ENCODE assay signal across 19 mouse cellular contexts in genomic region chr6:53815691-53816090, GRCm38 (mm10). TPM values are rescaled to one million over a fixed set of nuclear protein-coding genes. Genes with fewer than 3 reads are reported as not detected.
DNase-seq lines count a peak whose midpoint lies in the region; ATAC-seq lines count a peak whose summit lies in the region.
"Had no signal": no experiment of that assay in that cellular context is flagged by ENCODE, and none has a peak within 500 bp of the region (broad histone marks: within the 10 kb centered on the region; RNA-seq: fewer than 3 reads in every experiment).

No protein-coding gene starts in this region.

- ATAC-seq in kidney, embryonic 16.5 days (ENCODE audit: low FRiP score, low TSS enrichment) = no peak
- ATAC-seq in lung, embryonic 16.5 days (ENCODE audit: low read depth) = peak; percentile 19; the same call in 1 of the 2 replicates
- no peak for ATAC-seq in embryonic facial prominence, embryonic 13.5 days (ENCODE audit: insufficient number of reproducible peaks, insufficient read depth, low FRiP score, low TSS enrichment, low read depth)
- ATAC-seq: midbrain, embryonic 15.5 days had no signal

- 0 out of 2 replicates have a peak overlapping the region, but pooled peaks have one; percentile 32 for H3K27ac ChIP-seq in kidney, embryonic 16.5 days (ENCODE audit: low read length)
- H3K27ac ChIP-seq in lung, embryonic 16.5 days (ENCODE audit: low read length) = no peak overlapping the region
- no peak overlapping the region for H3K27ac ChIP-seq in embryonic facial prominence, embryonic 13.5 days
- H3K27ac ChIP-seq: heart, embryonic 10.5 days; hindbrain, embryonic 13.5 days; midbrain, embryonic 15.5 days had no signal

- intact Hi-C loops in left cerebral cortex, postnatal 36 days (cut with DNase I) = loop anchor here (5.0 kb wide), 1 partner anchor 67 kb away; no protein-coding TSS in a partner anchor

- peaks cover 8% of the 10 kb centered on the region; the same call in 1 of the 2 replicates for H3K27me3 ChIP-seq in kidney, embryonic 16.5 days (ENCODE audit: insufficient read depth, low read length)
- H3K27me3 ChIP-seq in lung, embryonic 16.5 days (ENCODE audit: control insufficient read depth, insufficient read depth, low read depth, low read length) = peaks cover 26% of the 10 kb centered on the region
- peaks cover 4% of the 10 kb centered on the region for H3K27me3 ChIP-seq in embryonic facial prominence, embryonic 13.5 days

- peaks cover 4% of the 10 kb centered on the region for H3K36me3 ChIP-seq in kidney, embryonic 16.5 days (ENCODE audit: insufficient read depth, low read length)
- no peaks in the 10 kb centered on the region for H3K36me3 ChIP-seq in lung, embryonic 16.5 days (ENCODE audit: control insufficient read depth, insufficient read depth, low read length)
- peaks cover 7% of the 10 kb centered on the region; the same call in 1 of the 2 replicates for H3K36me3 ChIP-seq in embryonic facial prominence, embryonic 13.5 days
- H3K36me3 ChIP-seq: heart, embryonic 10.5 days; hindbrain, embryonic 13.5 days; midbrain, embryonic 15.5 days had no signal

- peak overlapping the region; percentile 11 for H3K4me2 ChIP-seq in kidney, embryonic 16.5 days (replicated peaks; ENCODE audit: low read depth, low read length)
- H3K4me2 ChIP-seq in lung, embryonic 16.5 days (ENCODE audit: low read depth, low read length) = no peak overlapping the region
- peak overlapping the region; percentile 36 for H3K4me2 ChIP-seq in embryonic facial prominence, embryonic 13.5 days
- H3K4me2 ChIP-seq: hindbrain, embryonic 13.5 days; midbrain, embryonic 15.5 days had no signal

- H3K9ac ChIP-seq in kidney, embryonic 16.5 days (replicated peaks; ENCODE audit: low read length) = no peak overlapping the region
- no peak overlapping the region for H3K9ac ChIP-seq in lung, embryonic 16.5 days (ENCODE audit: low read length)
- no peak overlapping the region for H3K9ac ChIP-seq in embryonic facial prominence, embryonic 13.5 days
- H3K9ac ChIP-seq: hindbrain, embryonic 13.5 days; midbrain, embryonic 15.5 days had no signal

- 0 out of 2 replicates have a peak overlapping the region, but pooled peaks have one; percentile 1 for H3K4me3 ChIP-seq in kidney, embryonic 16.5 days (ENCODE audit: low read length)
- H3K4me3 ChIP-seq in lung, embryonic 16.5 days (ENCODE audit: low read length) = no peak overlapping the region
- H3K4me3 ChIP-seq in embryonic facial prominence, embryonic 13.5 days = no peak overlapping the region
- H3K4me3 ChIP-seq: heart, embryonic 10.5 days; hindbrain, embryonic 13.5 days; megakaryocyte, embryonic 14.5 days; midbrain, embryonic 15.5 days had no signal

- H3K4me1 ChIP-seq in kidney, embryonic 16.5 days (ENCODE audit: insufficient read depth, low read length) = peaks cover 23% of the 10 kb centered on the region
- peaks cover 22% of the 10 kb centered on the region for H3K4me1 ChIP-seq in lung, embryonic 16.5 days (replicated peaks; ENCODE audit: control insufficient read depth, insufficient read depth, low read length)
- H3K4me1 ChIP-seq in embryonic facial prominence, embryonic 13.5 days = peaks cover 48% of the 10 kb centered on the region

- WGBS in kidney, embryonic 16.5 days = 45% methylated on average over 7 of the region's 7 CpGs
- 40% methylated on average over 7 of the region's 7 CpGs for WGBS in lung, embryonic 16.5 days
- WGBS in embryonic facial prominence, embryonic 13.5 days = 50% methylated on average over 7 of the region's 7 CpGs

- DNase-seq in kidney, adult 8-10 months = no peak
- no peak for DNase-seq in lung, postnatal 25 days (ENCODE audit: low spot score)
- DNase-seq in retina, embryonic 14.5 days (ENCODE audit: low spot score) = peak; percentile 13
- no peak for DNase-seq in left cerebral cortex, postnatal 36 days (ENCODE audit: low spot score in 2 of 2)
- no peak for DNase-seq in frontal cortex, adult 2 months (ENCODE audit: extremely low spot score in 1 of 2, low spot score in 1 of 2)
- DNase-seq: adrenal gland, postnatal 25 days; cerebellum, adult 2 months; gastrocnemius, postnatal 25 days; heart, postnatal 10 days; kidney, postnatal 25 days; spleen, adult 18-20 months; thymus, postnatal 14 days had no signal

- no peaks in the 10 kb centered on the region for H3K9me3 ChIP-seq in kidney, embryonic 16.5 days (ENCODE audit: low read length)
- no peaks in the 10 kb centered on the region for H3K9me3 ChIP-seq in lung, embryonic 16.5 days (ENCODE audit: control insufficient read depth, low read length)
- no peaks in the 10 kb centered on the region for H3K9me3 ChIP-seq in embryonic facial prominence, embryonic 13.5 days
- H3K9me3 ChIP-seq: heart, embryonic 10.5 days; hindbrain, embryonic 13.5 days; midbrain, embryonic 15.5 days had no signal

RNA-seq across cellular contexts. Expression of gene Tril, which starts 4.9 kb away (rescaled TPM):
- polyA plus RNA-seq in kidney, embryonic 16.5 days (2015; fragmentation: Nextera tagmentation; extraction: Ambion mirVana) = 83.7 and 86.5 TPM in 2 replicates
- polyA plus RNA-seq in lung, embryonic 16.5 days (2015; fragmentation: Nextera tagmentation; extraction: Ambion mirVana) = 33.9 and 38.9 TPM in 2 replicates
- 51.0 and 58.7 TPM in 2 replicates for polyA plus RNA-seq in embryonic facial prominence, embryonic 13.5 days (2015; fragmentation: Nextera tagmentation; extraction: Ambion mirVana)
- total RNA-seq in left cerebral cortex, postnatal 36 days (2021) = 10 to 100 TPM; 31.5 to 33.4 TPM
- 26.9 and 30.9 TPM in 2 replicates for polyA plus RNA-seq in frontal cortex, adult 2 months (2012; rRNA removed)
